Mouse (Mus musculus): ENCODE measurements around the gene Fam204a.

The Fam204a gene

DNA sequence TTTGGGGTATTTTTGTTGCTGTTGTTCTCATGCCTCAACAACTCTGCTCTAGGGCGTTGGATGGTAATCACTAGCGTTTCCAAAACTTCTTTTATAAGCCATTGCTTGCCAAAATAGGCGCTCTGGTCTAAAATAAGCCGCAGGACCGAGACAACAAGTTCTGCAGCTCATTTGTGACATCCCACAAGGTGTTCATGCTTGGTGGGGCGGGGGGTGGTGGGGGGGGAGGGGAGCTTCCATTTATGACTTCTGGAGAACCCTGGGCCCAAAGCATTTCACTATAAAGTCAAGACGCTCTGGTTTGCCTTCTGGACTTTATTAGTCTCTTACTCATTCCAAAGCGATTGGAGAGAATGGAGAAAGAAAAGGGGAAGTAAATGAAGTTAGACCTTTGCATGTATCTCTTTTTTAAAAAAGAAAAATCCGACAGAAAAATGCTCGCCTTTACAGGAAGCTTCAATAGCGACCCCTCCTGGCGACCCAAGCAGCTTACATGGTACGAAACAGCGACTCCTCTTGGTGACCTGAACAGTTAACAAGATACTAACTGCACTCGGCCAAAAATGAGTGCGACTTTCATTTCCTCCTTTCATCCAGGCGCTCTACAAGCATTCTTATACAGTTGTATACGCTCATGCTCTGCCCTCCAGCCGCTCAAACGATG is 65.8 kb downstream of the Fam204a start:
- peak; percentile 68 to 86 for DNase-seq (ENCODE audit: low spot score in 2 of 2)

DNA sequence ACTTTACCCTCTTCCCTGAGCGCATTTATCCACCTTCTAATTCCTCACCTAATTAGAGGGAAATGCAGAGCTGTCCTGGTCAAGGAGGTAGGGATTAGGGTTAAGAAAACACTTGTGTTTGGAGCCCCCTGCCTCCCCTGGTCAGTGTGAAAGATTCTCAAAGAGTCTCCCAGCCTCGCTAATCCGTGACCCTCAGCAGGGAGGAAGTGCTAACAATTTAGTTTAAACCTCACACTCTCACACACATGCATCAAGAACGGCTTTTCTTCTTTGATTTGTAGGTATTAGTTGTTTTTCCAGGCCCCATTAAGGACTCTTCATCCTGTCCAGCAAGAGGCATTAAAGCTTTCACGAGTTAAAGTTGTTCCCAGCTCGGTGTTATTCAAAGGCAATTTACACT is 66.7 kb downstream of the Fam204a start:
- no peak for DNase-seq (ENCODE audit: low spot score in 2 of 2)

DNA sequence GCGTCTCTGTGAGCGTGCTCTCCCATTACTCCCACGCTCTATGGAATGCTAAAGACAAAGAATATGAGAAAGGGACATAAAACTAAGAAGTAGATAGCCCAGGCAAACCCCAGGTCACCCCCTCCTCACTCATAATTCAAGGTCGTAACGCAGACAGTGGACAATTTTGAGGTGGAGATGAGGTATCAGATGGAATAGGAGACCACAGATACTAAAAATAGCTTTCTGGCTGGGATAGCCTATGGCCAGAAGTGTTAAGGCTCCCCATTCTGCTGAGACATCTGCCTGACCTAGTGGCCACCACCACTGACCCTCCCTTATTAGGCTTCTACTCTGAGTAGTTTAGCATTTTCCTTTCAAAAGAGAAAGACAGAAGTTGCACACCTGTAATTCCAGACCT is 71.2 kb downstream of the Fam204a start:
- no peak for DNase-seq (ENCODE audit: low spot score in 2 of 2)

DNA sequence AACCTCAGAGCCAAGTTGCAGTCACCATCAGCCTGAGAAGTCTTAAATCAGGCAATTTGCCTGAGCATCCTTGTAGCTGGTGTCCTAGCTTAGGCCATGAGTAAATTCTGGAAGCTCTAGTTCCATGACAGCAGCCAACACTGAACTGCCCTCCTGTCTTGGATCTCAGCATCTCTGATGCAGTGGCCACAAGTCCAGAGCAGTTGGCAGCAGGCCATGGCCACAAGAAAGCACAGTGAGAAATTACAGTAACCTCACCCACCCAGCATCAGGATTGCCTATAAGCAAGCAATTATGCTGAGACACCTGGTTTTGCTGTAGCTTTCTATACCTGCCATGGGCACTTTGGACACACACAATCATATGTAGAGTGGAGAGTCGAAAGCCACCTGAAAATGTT is 73.4 kb downstream of the Fam204a start:
- no peak for DNase-seq (ENCODE audit: low spot score in 2 of 2)

DNA sequence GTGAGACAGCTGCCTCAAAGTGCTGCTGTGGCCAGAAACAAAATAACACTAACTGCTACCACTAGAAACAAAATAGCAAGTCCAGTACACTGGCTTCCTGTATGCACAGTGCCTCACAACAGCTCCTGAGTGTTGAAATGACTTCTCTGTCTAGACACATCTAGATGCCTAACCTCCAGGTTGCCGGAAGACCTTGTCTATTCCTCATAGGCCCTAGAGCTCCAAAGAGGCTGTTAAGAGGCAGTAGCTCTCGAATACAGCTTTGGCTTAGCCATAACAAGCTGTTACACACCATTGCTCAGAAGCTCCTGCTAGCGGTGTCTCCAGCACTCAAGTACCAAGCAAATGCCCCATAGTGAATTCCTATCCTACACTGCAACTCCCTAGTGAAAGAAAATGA is 76.4 kb downstream of the Fam204a start:
- no peak for DNase-seq (ENCODE audit: low spot score in 2 of 2)

DNA sequence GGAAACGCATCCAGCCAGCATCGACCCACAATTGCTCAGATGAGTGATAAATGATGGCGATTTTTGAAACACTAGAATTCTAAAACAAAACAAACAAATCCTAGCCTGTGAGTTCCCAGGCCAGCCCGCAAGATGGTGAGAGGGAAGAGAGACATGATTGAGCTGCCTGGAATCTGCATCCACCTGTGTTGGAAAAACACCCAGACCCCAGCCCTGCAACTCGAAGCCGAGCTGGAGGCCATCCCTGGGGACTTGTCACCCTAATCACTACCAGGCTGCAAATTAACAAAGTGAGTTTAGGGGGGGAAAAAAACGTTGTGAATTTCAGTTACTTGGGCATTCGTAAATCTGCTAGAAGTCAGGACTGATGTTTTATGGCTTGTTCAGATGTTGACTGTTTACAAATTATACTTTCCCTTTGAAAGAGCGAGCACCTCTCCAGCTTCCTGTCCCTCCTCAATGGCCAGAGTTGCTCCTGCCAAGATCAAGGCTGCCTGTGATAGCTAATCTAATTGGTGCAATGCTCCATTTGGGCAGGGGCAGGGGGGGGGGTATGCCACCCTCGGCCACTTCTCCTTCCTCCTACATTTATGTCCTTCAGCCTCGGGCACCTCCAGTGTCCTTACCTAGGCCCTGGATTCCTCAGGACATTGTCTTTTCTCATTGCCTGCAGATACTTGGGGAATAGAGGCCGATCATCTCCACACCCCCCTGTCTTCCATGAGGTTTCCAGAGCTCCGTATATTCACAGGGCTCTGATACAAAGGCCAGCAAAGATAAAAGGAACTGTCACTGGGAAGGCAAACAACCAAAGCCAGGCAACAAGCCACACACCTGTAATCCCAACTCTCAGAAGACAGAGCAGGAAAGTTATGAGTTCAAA is 77.2 kb downstream of the Fam204a start:
- no peak for DNase-seq (ENCODE audit: low spot score in 2 of 2)

All from natural killer cell, adult 2 months (primary cell).